Mouse (Mus musculus) forebrain, embryonic 10.5 days (tissue): Measurements from ENCODE around the gene Svs6. TPM values are rescaled to one million over a fixed set of nuclear protein-coding genes. Genes with fewer than 3 reads are reported as not detected.

Experiments used
- DNase-seq: peaks from one replicate; pipeline ENCODE4 v3.0.0-alpha.2; 2017; ENCODE audit warnings: low spot score; ENCODE audit errors: extremely low spot score
- H3K27ac ChIP-seq: fragments of 300-500 bp; sonication (generic); 2 replicates; pipeline ENCODE4 v1.5.1; 2016; ENCODE audit warnings: mild to moderate bottlenecking
- H3K27me3 ChIP-seq: fragments of 300-500 bp; sonication (generic); 2 replicates; pipeline ENCODE4 v1.6.1; 2016; ENCODE audit warnings: mild to moderate bottlenecking; ENCODE audit not compliant: poor library complexity, severe bottlenecking
- H3K36me3 ChIP-seq: fragments of 300-500 bp; sonication (generic); replicated peaks from 2 replicates; pipeline ENCODE4 v1.6.1; 2016; ENCODE audit warnings: mild to moderate bottlenecking, moderate library complexity
- H3K4me1 ChIP-seq: fragments of 300-500 bp; sonication (generic); 2 replicates; pipeline ENCODE4 v1.6.1; 2016
- H3K4me3 ChIP-seq: fragments of 300-500 bp; sonication (generic); 2 replicates; pipeline ENCODE4 v1.5.1; 2016; ENCODE audit warnings: mild to moderate bottlenecking, moderate library complexity
- H3K9me3 ChIP-seq: fragments of 300-500 bp; sonication (generic); 2 replicates; pipeline ENCODE4 v1.6.1; 2016; ENCODE audit warnings: mild to moderate bottlenecking, moderate library complexity
- WGBS: fragments of 180-500 bp; shearing (Covaris S2); methylation state at CpG from one replicate; pipeline ENCODE4 v1.1.7; 2016; 5-methylcytosine and 5-hydroxymethylcytosine counted together
- microRNA-seq: library from miRNA; unstranded; fragments of <30 nt; microRNA quantifications from one replicate; pipeline ENCODE4, GENCODE M21; 2017
- polyA plus RNA-seq: library from polyadenylated mRNA; unstranded; fragments of >200 nt; fragmentation: Nextera tagmentation; extraction: Ambion mirVana; gene quantifications from 2 replicates; pipeline ENCODE4 v1.2.1, GENCODE M21; 2016

Svs6 gene
- polyA plus RNA-seq, 1 experiment from 2014 or later = not detected

DNA sequence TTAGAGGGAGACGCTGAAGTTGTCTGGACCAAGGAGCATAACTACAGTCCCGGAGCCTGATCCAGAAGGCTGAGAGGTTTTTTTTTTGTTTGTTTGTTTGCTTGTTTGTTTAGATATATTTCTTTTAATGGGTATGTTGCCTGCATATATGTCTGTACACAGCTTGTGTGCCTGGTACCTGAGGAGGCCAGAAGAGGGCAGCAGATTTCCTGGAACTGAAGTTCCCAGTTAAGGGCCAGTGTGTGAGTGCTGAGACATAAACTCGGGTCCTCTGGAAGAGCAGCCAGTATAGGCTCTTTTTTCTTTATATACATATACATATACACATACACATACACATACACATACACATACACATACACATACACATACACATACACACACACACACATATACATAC is 41.8 kb downstream of the Svs6 start:
- no peak overlapping the region for H3K27ac ChIP-seq
- no peak overlapping the region for H3K4me3 ChIP-seq
- no peaks in the 10 kb centered on the region for H3K36me3 ChIP-seq
- peaks cover 8% of the 10 kb centered on the region; the same call in 1 of the 2 replicates for H3K27me3 ChIP-seq
- no peak for DNase-seq
- 80% methylated on average over 3 of the region's 3 CpGs for WGBS
- H3K4me1 ChIP-seq = peaks cover 9% of the 10 kb centered on the region
- H3K9me3 ChIP-seq = no peaks in the 10 kb centered on the region

- H3K36me3 ChIP-seq = no peaks in the 10 kb centered on the region
- DNase-seq = no peak
- no peaks in the 10 kb centered on the region for H3K9me3 ChIP-seq
- H3K4me3 ChIP-seq = no peak overlapping the region
- H3K4me1 ChIP-seq = peaks cover 9% of the 10 kb centered on the region
- H3K27me3 ChIP-seq = peaks cover 10% of the 10 kb centered on the region; the same call in 1 of the 2 replicates
- WGBS = 84% methylated on average over 5 of the region's 5 CpGs
- no peak overlapping the region for H3K27ac ChIP-seq
Measured at GRCm38 (mm10) chr2:164359031-164359430, 42.5 kb downstream of the Svs6 start.

DNA sequence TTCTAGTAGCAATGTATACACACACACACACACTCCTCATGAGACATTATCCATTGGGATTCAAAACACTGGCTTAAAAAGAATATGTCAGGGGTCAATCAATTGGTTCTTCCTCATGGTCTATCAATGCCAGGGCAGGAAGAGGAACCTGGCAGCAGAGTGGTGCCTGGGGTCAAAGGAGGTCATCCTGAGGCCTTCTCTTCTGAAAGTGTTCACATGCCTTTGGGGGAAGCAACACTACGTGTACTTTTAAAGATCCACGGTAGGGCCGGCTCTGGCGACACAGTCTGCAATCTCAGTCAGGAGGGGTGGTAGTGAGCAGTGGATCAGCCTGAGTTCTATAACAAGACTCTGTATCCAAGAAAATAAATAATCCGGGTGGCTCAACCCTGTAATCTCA is 43.1 kb downstream of the Svs6 start:
- Histone ChIP-seq H3K27me3 (peaks cover 10% of the 10 kb centered on the region; the same call in 1 of the 2 replicates), H3K4me1 (peaks cover 9% of the 10 kb centered on the region), H3K27ac (no peak overlapping the region), H3K4me3 (no peak overlapping the region), H3K9me3 (no peaks in the 10 kb centered on the region), H3K36me3 (no peaks in the 10 kb centered on the region)
- 85% methylated on average over 5 of the region's 5 CpGs for WGBS
- no peak for DNase-seq

DNA sequence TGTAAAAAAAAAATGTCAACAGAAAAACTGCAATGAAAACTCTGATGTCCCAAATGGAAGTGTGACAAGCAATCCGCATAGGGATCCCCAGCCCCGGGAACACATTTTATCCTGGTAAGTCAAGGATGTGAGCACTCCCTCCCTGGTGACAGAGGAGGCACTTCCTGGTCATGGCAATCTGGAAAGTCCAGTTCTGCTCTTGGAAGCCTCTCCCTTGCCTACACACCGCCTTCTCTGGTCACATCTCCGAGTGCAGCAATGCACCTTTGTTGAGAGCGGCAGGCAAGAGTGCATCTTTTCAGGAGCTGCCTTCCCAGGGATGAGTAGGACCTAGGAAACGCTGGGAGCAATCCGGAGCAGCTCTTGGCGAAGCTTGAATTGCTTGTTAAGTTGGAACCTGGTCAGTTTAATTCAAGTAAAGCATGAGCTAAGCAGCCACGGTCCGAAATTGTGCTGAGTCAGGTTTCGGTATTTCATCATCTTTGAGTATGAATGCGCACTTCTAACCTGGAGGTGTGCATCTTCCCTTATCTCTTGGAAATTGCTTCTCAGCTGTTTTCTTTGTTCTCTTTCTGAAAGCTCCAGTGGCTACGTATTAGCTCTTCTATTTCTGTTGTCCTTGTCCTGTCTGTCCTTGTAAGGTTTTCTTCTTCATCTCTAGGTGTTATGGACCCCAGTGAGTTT is 44.6 kb downstream of the Svs6 start:
- peaks cover 9% of the 10 kb centered on the region for H3K4me1 ChIP-seq
- H3K27ac ChIP-seq = no peak overlapping the region
- 35% methylated on average over 13 of the region's 13 CpGs for WGBS
- no peaks in the 10 kb centered on the region for H3K36me3 ChIP-seq
- H3K27me3 ChIP-seq = peaks cover 10% of the 10 kb centered on the region; the same call in 1 of the 2 replicates
- no peak for DNase-seq
- no peaks in the 10 kb centered on the region for H3K9me3 ChIP-seq
- no peak overlapping the region for H3K4me3 ChIP-seq

DNA sequence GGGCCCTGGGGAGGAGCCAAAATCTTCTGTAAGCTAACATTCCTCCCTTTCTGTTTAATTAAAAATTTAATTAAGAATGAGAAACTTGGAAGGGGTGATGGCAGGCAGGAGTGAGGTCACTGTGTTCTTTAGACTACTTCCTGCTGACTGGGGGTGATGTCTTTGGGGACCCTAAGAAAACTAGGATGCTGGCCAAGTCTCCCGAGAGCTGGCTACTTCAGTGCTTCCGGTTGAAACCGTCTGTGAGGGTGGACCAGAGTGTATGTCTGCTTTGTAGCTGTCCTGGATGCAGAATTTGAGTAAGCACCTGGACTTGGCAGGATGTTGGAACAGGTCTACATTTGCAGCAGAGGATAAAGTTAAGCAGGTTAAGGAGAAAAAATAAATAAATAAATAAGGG is 50.4 kb downstream of the Svs6 start:
- 80% methylated on average over 3 of the region's 3 CpGs for WGBS
- H3K27ac ChIP-seq = no peak overlapping the region
- H3K4me1 ChIP-seq = no peaks in the 10 kb centered on the region
- no peaks in the 10 kb centered on the region for H3K9me3 ChIP-seq
- no peak for DNase-seq
- H3K36me3 ChIP-seq = no peaks in the 10 kb centered on the region
- no peak overlapping the region for H3K4me3 ChIP-seq
- H3K27me3 ChIP-seq = peaks cover 10% of the 10 kb centered on the region; the same call in 1 of the 2 replicates

Small RNA genes lying within 50 kb of the gene (microRNA-seq; reads per million reads assigned to microRNA genes)
- not detected for gene Mir7678

Other genes with a start within 250 kb of the Svs6 start
- 38.8 and 39.8 TPM in 2 replicates for gene Stk4, start 246.4 kb upstream of the Svs6 start, polyA plus RNA-seq
- gene Tomm34, start 245.6 kb upstream of the Svs6 start, polyA plus RNA-seq = 59.4 and 59.9 TPM in 2 replicates
- not detected in 2 replicates for gene Kcns1, start 145.6 kb upstream of the Svs6 start, polyA plus RNA-seq
- gene Wfdc5, start 134.0 kb upstream of the Svs6 start, polyA plus RNA-seq = not detected in 2 replicates
- not detected in 2 replicates for gene Wfdc12, start 126.1 kb upstream of the Svs6 start, polyA plus RNA-seq
- gene Wfdc15a, start 116.6 kb upstream of the Svs6 start, polyA plus RNA-seq = not detected in 2 replicates
- gene Wfdc15b, start 95.1 kb upstream of the Svs6 start, polyA plus RNA-seq = not detected in 2 replicates
- not detected in 2 replicates for gene Svs2, start 78.3 kb upstream of the Svs6 start, polyA plus RNA-seq
- gene Svs3b, start 60.1 kb upstream of the Svs6 start, polyA plus RNA-seq = not detected in 2 replicates
- not detected in 2 replicates for gene Svs4, start 38.3 kb upstream of the Svs6 start, polyA plus RNA-seq
- not detected in 2 replicates for gene Svs3a, start 27.5 kb upstream of the Svs6 start, polyA plus RNA-seq
- gene Svs5, start 16.0 kb downstream of the Svs6 start, polyA plus RNA-seq = not detected in 2 replicates
- 0.22 and 0.36 TPM in 2 replicates for gene Slpi, start 72.3 kb downstream of the Svs6 start, polyA plus RNA-seq
- gene Rbpjl, start 86.4 kb downstream of the Svs6 start, polyA plus RNA-seq = not detected in 2 replicates
- not detected in 2 replicates for gene Matn4, start 88.4 kb downstream of the Svs6 start, polyA plus RNA-seq
- gene Sdc4, start 127.1 kb downstream of the Svs6 start, polyA plus RNA-seq = 19.6 and 22.7 TPM in 2 replicates
- 57.9 and 59.5 TPM in 2 replicates for gene Sys1, start 140.2 kb downstream of the Svs6 start, polyA plus RNA-seq
- 2.0 and 3.0 TPM in 2 replicates for gene Gm20458, start 144.2 kb downstream of the Svs6 start, polyA plus RNA-seq
- not detected in 2 replicates for gene Trp53tg5, start 157.0 kb downstream of the Svs6 start, polyA plus RNA-seq
- gene Dbndd2, start 169.4 kb downstream of the Svs6 start, polyA plus RNA-seq = 3.1 and 4.8 TPM in 2 replicates
- 38.5 and 42.0 TPM in 2 replicates for gene Pigt, start 180.8 kb downstream of the Svs6 start, polyA plus RNA-seq
- 57.8 and 71.3 TPM in 2 replicates for gene Wfdc2, start 245.7 kb downstream of the Svs6 start, polyA plus RNA-seq